Mouse (Mus musculus) adrenal gland, postnatal 25 days (tissue): Measurements from ENCODE around the gene Ube2q2. TPM values are rescaled to one million over a fixed set of nuclear protein-coding genes. Genes with fewer than 3 reads are reported as not detected.
"Not testable (repeated sequence)": the region's sequence is repeated elsewhere in the genome, so short reads cannot be mapped to it uniquely, and the experiment has no call there.

ENCODE experiments used
- DNase-seq: peaks from one replicate; pipeline ENCODE4 v3.0.0; 2021; ENCODE audit warnings: mixed read lengths
- total RNA-seq: library from RNA; stranded (reverse); gene quantifications from 2 replicates; pipeline ENCODE4 v1.2.3, GENCODE M21; 2021

The Ube2q2 gene
- total RNA-seq, 1 experiment from 2014 or later, result 57.1 TPM

- no peak for DNase-seq
Observed at GRCm38 (mm10) chr9:55172195-55172685, 23.6 kb downstream of the Ube2q2 start.

- DNase-seq, result no peak
Observed at GRCm38 (mm10) chr9:55174235-55174634, 25.6 kb downstream of the Ube2q2 start.

GRCm38 (mm10) chr9:55195876-55196275 lies 47.2 kb downstream of the Ube2q2 start:
- no peak for DNase-seq

GRCm38 (mm10) chr9:55198260-55198659 lies 49.6 kb downstream of the Ube2q2 start:
- no peak for DNase-seq

GRCm38 (mm10) chr9:55199348-55199747 lies 50.7 kb downstream of the Ube2q2 start:
- peak; percentile 23 for DNase-seq

- DNase-seq, result no peak
Observed at GRCm38 (mm10) chr9:55208458-55208789, 59.8 kb downstream of the Ube2q2 start.

- DNase-seq, result peak; percentile 90
Observed at GRCm38 (mm10) chr9:55208790-55209481, 60.3 kb downstream of the Ube2q2 start, which contains the start of gene Fbxo22. Gene Fbxo22, plus strand, starts transcription at chr9:55208925.

GRCm38 (mm10) chr9:55211611-55212010 lies 63.0 kb downstream of the Ube2q2 start:
- DNase-seq, result no peak

- DNase-seq, result no peak
Observed at GRCm38 (mm10) chr9:55213396-55213795, 64.7 kb downstream of the Ube2q2 start.

GRCm38 (mm10) chr9:55215056-55215455 lies 66.4 kb downstream of the Ube2q2 start:
- DNase-seq, result no peak

- no peak for DNase-seq
Observed at GRCm38 (mm10) chr9:55215648-55216047, 67.0 kb downstream of the Ube2q2 start.

- no peak for DNase-seq
Observed at GRCm38 (mm10) chr9:55216078-55216477, 67.4 kb downstream of the Ube2q2 start.

- DNase-seq, result no peak
Observed at GRCm38 (mm10) chr9:55217381-55217780, 68.7 kb downstream of the Ube2q2 start.

- no peak for DNase-seq
Observed at GRCm38 (mm10) chr9:55225165-55225737, 76.6 kb downstream of the Ube2q2 start.

GRCm38 (mm10) chr9:55226251-55226650 lies 77.6 kb downstream of the Ube2q2 start:
- no peak for DNase-seq

GRCm38 (mm10) chr9:55228149-55228548 lies 79.5 kb downstream of the Ube2q2 start:
- DNase-seq, result peak; percentile 25

GRCm38 (mm10) chr9:55229010-55229409 lies 80.4 kb downstream of the Ube2q2 start:
- no peak for DNase-seq

GRCm38 (mm10) chr9:55231544-55231943 lies 82.9 kb downstream of the Ube2q2 start:
- DNase-seq, result no peak

GRCm38 (mm10) chr9:55232110-55232509 lies 83.5 kb downstream of the Ube2q2 start:
- DNase-seq, result no peak

- no peak for DNase-seq
Observed at GRCm38 (mm10) chr9:55232586-55232985, 83.9 kb downstream of the Ube2q2 start.

- DNase-seq, result not testable (repeated sequence)
Observed at GRCm38 (mm10) chr9:55233076-55233475, 84.4 kb downstream of the Ube2q2 start.

GRCm38 (mm10) chr9:55236235-55237165 lies 87.8 kb downstream of the Ube2q2 start:
- DNase-seq, result no peak

GRCm38 (mm10) chr9:55240852-55241251 lies 92.2 kb downstream of the Ube2q2 start:
- no peak for DNase-seq
